Mouse (Mus musculus) WW6 (cell line): Measurements from ENCODE around the gene Tgfbr3l.
A peak's percentile ranks its signal among the peaks of the same experiment; 100 is the strongest.
"Not testable (repeated sequence)": the region's sequence is repeated elsewhere in the genome, so short reads cannot be mapped to it uniquely, and the experiment has no call there.

Source experiments
- DNase-seq: peaks from one replicate; pipeline ENCODE4 v3.0.0-alpha.2; 2013; ENCODE audit warnings: low read depth, low spot score

Gene Tgfbr3l

DNA sequence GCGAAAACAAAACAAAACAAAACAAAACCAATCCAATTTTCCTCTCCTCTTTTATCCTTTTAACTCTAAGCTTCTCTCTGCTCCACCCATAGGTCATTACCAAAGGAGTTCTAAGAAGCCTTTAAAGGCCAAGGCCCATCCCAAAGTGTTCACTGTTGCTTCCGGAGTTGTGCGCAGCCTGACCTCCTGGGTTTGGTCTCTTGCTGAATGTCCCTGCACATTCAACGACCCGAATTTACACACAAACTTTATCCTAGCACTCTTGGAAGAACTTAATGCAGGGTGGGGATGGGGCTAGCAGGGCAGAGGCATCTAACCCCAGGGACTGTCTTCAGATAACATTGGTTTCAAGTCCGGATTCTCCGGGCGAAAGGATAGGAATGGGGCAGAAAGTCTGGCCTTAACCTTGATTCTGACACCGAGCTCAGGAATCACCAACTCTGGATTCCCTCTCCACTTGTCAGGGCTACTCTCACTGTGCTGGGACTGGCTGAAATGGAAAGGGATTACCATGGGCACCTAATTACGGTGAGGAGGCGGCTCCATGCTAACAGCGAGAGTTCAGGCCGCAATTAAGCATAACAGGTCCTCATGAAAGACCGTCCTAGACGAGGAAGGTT, 10.1 kb upstream of the Tgfbr3l start:
- DNase-seq = no peak

DNA sequence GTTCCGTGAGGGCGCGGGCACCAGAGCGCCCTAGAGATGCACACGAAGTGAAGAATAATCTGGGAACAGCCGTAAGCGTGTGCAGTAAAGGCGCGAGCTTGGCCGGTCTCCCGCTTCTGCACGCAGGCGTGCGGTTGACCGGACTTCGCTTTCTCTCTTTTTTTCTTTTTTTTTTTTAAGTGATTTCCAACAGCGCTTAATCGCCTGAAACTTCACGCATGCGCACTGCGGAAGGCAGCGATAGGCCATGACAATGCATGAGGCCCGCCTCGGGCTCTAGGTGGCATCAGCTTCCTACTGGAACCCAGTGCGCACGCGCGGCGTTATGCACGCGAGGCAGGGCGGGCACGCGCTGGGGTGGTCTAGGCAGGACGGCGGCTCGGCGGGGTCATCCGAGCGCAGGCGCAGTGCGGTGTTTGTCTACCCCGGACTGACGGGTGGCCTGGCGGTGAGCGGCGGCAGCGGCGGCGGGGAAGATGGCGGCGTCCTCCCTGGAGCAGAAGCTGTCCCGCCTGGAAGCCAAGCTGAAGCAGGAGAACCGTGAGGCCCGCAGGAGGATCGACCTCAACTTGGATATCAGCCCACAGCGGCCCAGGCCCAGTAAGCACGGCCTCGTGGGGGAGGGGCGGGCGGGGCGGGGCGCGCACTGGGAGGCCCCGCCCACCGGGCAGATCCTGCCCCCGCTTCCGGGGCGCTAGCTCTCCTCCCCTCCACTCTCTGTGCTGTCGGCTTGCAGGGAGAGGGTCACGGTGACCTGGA, 9.4 kb upstream of the Tgfbr3l start, which contains the start of the genes Map2k7 and Gm49320:
Gene Map2k7 (plus strand): TSS at position 307 of the 759 bp plus-strand sequence.
Gene Gm49320 (plus strand): TSS at position 432 of the 759 bp plus-strand sequence.
- peak; percentile 100 for DNase-seq

DNA sequence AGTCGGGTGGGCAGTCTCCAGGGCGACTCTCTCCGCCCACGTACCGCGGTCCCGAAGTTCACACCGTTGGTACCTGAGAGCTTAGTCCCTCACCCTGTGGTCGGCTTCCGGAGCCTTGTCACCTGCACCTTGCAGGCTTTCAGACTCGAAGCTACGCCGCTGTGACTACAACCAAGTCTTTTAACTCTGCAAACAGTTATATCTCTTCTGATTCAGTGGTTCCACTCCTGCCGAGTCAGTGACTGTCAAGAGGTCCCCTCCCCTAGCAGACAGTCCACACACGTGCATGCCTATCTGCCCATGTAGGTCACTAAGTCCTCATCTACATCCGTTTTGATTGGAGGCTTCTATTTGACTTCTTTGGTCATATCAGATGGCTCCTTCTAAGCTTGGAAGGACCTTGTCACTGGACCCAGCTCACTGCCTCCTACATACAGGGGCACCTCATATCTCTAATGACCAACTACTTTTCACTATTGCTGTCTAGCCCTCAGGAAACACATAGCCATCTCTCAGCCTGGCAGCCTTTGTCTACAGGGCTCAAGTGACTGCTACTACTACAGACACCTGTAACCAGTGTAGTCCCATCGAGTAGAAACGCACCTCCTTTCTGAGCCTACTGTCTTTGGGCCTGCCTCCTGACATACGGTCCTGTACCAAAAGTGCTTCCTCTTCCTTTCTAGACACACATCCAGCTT, 8.7 kb upstream of the Tgfbr3l start:
- DNase-seq = no peak

DNA sequence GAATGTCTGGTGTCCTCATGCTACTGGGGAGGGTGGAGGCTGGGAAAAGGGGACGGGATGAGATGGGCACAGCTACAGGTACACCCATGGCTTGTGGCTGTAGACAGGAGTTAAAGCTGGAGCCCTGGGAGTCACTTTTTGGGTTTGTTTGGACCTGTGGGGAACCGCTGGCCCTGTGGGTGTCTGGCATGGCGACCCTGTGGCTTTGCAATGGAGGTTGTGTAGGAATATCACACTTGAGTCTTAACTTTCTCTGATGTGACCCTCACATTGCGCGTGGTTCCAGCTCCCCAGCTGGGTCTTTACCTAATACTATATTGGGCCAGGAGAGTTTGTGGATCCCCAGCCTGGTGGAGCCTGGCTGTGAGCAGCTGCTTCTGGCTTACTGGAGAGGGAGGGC, 3.0 kb upstream of the Tgfbr3l start:
- no peak for DNase-seq

DNA sequence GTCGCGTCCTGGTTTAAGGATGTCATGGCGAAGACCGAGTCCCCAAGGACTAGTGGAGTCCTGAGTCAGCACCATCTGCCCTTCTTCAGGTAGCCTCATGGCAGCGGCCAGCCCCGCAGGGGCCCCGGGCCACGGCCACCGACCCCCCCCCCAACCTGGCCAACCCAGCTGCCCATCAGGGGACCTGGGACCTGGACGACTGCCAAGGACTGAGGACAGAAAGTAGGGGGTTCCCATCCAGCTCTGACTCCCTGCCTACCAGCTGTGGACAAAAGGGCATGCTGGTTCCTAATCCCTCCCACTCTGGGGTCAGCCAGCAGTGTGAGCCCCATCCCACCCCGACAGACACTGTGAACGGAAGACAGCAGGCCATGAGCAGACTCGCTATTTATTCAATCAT, 2.3 kb upstream of the Tgfbr3l start:
- DNase-seq = no peak

DNA sequence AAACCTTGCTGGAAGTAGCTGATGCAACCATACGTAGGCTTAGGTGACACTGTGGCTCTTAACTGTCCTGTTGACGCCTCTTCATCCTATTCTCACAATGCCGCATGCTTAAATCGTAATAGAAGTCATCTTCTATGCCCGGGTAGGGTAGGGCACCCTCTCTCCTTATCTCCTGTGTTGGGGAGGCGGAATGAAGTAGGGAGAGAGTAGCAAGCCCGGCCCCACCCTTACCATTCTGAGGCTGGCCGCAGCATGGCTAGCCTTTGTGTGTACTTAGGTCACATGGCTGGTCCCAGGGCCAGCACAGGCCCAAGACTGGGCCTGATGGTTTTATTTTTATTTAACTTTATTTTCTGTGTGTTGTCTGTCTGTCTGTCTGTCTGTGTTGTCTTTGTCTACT, 773 bp upstream of the Tgfbr3l start:
- no peak for DNase-seq

DNA sequence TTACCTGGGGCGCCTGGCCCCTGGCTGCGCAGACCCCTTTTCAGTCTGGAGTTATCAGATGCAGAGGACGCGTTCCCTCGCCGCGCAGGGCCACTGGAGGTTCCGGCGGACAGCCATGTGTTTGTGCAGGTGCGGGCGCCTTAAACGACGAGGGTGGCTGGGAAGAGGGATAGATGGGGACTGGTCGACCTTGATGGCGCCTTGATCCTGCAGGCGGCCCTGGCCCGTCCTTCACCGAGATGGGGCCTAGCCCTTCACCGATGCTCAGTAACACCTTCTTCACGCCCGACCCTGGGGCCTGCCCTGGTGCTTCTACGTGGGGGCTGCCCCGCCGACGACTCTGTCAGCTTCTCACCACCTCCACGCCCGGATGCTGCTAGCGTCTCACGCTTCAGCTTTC, 1.2 kb downstream of the Tgfbr3l start:
- DNase-seq = no peak

DNA sequence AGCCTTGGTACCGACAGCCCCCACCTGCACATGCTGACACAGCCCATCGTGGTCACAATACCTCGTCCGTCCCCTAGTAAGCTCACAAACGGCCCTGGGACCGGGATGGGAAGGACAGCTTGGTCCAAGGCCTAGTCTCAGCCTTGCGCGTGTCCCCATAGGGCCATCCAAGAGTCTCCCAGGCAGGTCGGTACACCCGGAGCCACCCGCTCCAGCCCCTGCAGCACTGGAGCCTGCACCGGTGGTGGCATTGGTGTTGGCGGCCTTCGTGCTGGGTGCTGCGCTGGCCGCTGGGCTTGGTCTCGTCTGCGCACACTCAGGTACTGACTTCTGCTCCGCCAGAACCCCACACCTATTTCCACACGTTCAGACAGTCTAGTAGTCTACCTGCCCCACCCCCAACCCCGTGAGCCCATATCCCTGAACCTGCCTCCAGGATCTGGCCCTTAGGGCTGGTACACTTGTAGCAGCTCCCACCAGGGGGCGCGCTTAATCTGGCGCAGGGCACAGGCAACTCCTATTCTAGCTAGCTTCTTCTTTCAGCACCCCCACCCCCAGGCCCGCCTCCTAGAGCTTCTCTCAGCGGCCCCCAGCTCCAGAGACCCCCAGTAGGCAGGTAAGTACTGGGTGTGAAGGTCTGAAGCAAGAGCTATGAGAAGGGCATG, 2.4 kb downstream of the Tgfbr3l start:
- DNase-seq = peak; percentile 89

DNA sequence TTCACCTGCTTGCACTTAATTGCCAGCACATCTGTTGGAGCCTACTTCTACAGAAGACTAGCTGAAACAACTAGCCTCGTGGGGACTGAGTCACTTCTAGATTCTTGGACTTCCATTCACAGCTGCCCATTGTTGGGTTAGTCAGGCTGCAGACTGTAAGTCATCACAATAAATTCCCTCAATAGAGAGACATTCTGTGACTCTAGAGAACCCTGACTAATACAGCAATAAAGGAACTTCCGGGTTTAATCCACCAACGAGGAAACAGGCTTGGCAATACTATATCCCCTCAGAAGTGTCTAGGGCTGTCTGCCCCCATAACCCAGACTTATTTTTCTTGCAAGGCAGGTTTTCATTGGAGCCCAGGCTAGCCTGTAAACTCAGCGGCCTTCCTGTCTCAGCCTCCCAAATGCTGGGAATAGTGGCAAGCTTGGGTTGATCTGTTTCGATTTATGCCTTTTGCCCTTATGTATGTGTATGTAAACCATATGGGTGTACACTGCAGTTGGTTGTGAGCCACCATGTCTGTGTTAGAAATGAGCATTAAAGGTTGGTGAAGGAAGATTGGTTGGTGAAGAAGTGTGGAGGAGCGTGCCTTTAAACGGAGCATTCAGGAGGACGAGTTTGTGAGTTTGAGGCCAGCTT, 4.2 kb downstream of the Tgfbr3l start:
- DNase-seq = no peak

DNA sequence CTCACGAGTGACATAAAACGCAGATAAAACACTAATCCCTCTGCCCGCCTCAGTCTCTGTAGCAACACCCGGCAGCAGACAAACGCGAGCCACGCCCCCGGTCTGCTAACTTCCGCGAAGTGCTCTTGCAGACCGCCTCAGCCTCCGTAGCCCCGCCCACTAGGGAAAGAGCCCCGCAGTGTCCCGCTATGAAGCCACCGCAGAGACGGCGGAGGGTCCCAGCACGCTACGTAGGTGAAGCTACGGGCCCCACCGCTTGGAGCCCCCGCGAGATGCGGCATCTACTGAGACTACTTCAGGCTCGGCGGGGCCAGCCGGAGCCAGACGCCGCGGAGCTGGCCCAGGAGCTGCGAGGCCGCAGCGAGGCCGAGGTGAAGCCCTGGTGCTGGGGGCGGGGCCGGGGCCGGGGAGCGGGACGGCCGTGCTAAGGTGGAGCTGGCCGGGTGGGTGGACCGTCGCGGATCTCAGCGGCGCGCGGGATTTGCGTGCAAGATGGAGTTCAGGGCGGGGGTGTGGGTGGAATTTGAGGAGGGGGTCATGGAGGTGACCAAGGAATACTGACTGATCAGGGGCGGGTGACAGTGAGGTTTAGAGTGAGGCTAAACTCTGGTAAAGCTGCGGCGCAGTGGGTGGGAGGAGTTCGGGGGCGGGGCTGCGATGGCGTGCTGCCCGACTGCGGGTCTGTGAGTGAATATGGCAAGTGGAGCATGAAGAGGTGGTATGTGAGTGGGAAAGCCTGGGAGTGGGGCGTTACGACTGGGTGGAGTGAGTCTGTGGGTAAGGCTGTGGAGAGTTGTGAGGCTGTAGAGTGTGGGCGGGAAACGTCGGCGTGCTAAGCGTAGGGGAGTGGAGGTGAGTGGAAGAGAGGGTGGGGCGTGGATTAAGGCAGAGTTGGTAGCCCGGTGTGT, 5.2 kb downstream of the Tgfbr3l start, which contains the start of gene Snapc2:
Gene Snapc2 (plus strand): TSS at position 147 of the 908 bp plus-strand sequence.
- DNase-seq = peak; percentile 96

DNA sequence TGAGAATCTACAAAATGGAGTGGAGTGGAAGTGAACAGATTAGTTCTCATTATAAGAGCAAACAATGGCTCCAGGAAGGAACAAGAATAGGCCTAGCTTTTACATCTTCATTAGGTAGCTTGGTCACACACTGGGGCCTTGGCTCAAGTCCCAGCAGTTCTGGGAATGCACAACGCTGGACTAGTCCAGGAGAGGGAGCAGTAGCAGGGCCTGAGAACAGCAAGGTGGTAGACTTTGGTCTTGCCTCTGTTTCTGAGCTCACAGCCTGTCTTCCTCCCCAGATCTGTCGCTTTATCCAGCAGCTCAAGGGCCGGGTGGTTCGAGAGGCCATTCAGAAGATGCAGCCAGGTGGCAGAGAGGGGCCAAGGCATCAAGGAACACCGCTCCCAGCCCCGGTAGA, 6.0 kb downstream of the Tgfbr3l start:
- DNase-seq = no peak

DNA sequence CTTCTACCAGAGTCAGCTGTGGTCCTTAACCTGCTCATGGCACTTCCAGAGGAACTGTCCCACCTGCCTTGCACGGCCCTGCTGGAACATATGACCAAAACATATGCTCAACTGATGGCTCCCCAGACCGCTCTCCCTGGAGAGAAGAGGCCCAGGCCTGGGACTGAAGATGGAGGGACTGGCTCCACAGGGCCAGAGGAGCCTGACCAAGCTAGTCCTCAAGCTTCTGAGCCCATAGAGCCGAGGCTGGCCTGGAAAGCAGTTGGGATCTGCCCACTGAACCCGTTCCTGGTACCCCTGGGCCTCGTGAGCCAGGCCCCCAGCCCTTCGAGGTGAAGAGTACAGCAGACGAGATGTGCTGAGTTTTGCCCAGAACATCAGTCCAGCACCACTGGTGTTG, 7.5 kb downstream of the Tgfbr3l start:
- not testable (repeated sequence) for DNase-seq

DNA sequence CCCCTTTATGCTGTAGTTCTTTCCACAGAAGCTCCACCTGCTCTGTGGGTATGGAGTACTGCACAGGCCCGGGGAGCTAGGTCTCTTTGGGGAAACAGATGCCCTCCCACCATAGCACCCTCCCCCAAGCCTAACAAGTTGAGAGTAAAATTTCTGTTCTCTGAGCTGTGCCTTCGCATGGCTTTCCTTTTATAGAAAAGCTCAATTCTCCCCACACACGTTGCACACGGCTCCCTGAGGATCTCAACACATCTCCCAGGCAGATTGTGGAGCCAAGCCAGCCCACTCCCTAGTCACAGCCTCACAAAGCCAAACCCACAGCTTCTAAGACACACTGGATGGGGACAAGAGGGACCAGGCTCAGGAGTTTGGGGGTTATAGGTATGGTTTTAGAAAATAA, 8.9 kb downstream of the Tgfbr3l start:
- DNase-seq = no peak

DNA sequence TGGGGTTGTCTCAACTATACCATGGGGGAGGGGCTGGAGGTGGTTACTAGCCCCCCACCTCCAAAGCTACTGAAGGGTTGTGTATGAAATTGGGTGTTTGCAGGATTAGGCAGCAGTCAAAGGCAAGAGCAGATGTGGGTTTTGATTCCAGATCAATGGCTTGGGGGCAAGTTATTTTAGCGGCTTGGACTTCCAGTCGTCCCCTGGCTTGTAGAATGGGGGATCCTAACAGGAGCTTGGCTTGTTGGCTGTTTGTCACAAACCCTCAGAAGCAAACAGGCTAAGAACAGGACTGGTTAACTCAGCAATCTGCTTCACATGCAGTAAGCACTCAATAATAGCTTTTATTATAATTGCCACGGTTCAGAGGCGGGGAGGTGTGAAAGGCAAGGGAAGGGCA, 9.3 kb downstream of the Tgfbr3l start:
- no peak for DNase-seq

DNA sequence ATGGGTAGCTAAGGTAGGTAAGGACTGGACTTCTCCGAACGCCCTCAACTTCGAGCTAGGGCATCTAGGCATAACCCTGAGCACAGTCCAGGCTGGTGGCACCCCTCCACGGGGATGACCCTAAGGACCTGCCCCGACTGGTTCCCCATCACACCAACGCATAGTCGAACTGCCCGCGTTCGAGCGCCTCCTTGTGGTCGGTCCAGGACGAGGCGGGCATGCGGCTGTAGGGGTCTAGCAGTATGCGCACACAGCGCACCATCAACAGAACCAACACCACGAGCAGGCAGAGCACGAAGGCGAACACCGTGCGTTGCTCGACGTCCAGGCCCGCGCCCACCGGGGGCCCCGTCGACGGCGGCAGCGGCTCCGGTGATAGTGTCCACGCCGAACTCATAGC, 10.2 kb downstream of the Tgfbr3l start:
- no peak for DNase-seq

DNA sequence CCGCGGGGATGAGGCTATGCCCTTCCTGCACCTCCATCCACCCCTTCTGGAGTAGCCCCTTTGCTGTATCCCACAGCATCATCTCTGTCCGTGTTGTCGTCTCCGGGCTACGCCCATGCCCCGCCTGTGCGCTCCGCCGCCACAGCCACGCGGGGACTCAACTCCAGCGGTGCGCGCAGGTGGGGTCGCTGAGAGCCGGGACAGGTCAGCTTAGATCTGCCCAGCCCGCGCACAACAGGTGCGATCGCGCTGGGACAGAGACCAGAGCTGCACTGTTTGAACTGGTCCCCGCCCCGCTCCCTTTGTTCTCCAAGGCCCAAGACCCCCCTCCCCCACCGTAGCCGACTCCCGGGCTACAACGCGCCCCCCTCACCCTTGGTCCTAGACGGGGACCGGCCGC, 10.7 kb downstream of the Tgfbr3l start:
- no peak for DNase-seq

DNA sequence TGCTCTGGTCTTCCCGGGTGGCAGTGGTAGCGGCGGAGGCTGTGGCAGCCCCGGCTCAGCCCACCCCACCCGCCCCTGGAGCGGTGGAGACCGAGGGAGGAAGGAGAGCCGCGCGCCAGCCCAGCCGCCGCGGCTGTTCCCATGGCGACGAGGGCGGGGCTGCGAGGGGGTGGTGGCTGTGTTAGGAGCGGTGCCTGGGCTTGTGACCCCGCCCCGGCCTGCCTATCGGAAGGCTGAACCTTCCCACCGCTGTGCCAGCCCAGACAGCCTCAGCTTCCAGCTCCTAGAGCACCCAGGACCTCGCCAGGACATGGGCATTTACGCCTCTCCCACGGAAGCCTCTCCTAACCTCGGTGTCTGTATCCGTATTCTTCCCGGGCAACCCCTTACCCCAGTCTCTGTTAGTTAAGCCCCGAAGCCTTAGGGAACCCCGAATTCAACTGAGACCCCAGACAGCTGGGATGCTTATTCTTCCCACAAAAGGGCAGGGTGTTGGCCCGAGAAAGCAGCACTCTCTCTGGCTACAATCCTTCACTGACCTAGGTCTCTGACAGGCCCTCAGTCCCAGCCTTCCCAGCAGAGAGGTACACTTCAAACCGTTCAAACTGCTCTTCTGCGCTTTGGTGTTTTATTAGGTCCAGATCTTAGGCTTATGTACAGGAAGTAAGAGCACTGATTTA, 11.3 kb downstream of the Tgfbr3l start, which contains the start of gene Ctxn1:
Gene Ctxn1 (minus strand): TSS at position 150 of the 680 bp plus-strand sequence.
- peak; percentile 93 for DNase-seq

DNA sequence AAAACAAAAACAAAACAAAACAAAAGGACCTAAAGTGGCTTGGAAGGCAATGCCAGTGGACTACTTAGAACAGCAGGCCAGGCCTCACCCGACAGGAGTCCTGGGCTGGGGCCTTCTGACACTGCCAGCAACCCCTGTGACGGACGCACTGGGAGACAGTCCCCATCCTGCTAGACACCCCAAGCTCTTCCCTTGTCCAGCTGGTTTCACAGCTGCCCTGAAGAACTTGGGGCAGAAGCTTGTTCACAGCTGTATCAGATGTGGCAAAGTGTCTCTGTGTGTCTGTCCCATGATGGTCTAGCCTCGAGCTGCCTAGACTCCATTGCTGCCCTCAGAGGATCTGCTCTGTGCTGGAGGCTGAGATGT, 11.8 kb downstream of the Tgfbr3l start:
- DNase-seq = no peak

DNA sequence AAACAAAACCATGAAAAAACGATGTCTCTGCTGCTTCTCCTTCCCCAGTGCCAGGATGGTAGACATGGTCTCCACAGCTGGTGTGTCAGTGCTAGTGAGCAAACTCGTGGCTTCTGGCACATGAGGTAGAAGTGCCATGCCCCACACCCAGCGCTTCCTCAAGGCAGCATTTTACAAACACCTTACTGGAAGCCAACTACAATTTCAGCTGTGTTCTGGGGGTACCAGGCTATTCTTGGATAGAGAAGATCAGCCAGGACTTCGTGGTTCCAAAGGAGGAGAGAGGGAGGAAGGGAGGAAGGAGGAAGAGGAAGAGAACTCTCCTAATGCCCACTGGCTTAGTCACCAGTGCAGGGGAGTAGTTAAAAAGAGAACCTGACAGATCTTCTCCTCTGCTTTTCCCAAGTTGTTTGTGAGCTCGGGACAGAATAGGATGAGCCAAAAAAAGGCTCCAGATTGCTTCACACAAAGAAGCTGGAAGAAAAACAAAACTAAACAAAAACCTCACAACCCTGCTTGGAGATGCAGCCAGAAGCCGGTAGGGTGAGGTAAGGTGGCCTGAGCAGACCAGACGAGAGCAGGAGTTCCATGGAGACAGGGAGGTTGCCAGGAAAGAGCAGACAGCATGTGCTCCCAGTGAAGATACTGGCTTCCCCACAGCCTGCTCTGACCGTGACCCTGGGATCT, 15.2 kb downstream of the Tgfbr3l start:
- DNase-seq = no peak
